Comparison of ENCODE assay signal across 13 mouse cellular contexts in the genomic region with DNA sequence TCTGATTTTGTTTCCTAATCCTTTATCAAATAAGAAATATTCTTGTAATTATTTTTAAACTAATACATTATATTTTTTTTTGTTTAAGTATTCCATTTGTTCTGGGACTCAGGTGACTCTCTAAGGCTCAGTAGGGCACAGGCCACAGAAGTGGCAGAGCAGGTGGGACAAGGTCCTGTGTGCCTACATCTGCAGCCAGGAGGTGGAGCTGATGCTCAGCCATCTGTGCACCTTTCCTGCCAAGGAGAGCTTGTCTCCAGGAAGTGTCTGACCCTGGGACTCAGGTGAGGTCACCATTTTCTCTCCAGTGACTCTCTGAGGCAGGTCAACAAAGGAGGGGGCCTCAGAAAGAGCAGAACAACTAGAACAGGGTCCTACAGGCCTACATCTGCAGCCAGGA.
A peak's percentile ranks its signal among the peaks of the same experiment; 100 is the strongest.
DNase-seq lines count a peak whose midpoint lies in the region; ATAC-seq and TF ChIP-seq lines count a peak whose summit lies in the region.
"Had no signal": no experiment of that assay in that cellular context is flagged by ENCODE, and none has a peak within 500 bp of the region (broad histone marks: within the 10 kb centered on the region; RNA-seq: fewer than 3 reads in every experiment).

No protein-coding gene starts in this region.

- no peaks in the 10 kb centered on the region for H3K9me3 ChIP-seq in embryonic facial prominence, embryonic 14.5 days (ENCODE audit: control insufficient read depth, low read length)
- no peaks in the 10 kb centered on the region for H3K9me3 ChIP-seq in embryonic facial prominence, embryonic 10.5 days
- H3K9me3 ChIP-seq in stomach, embryonic 15.5 days, result no peaks in the 10 kb centered on the region
- H3K9me3 ChIP-seq: forebrain, embryonic 13.5 days; heart, embryonic 13.5 days had no signal

- no peaks in the 10 kb centered on the region for H3K27me3 ChIP-seq in embryonic facial prominence, embryonic 14.5 days (replicated peaks; ENCODE audit: control insufficient read depth, insufficient read depth, low read length)
- no peaks in the 10 kb centered on the region for H3K27me3 ChIP-seq in embryonic facial prominence, embryonic 10.5 days (replicated peaks; ENCODE audit: low read depth, poor library complexity, severe bottlenecking)
- H3K27me3 ChIP-seq in Patski, result no peaks in the 10 kb centered on the region
- no peaks in the 10 kb centered on the region for H3K27me3 ChIP-seq in stomach, embryonic 15.5 days (replicated peaks)
- H3K27me3 ChIP-seq: forebrain, embryonic 13.5 days; heart, embryonic 13.5 days had no signal

- no peaks in the 10 kb centered on the region for H3K36me3 ChIP-seq in embryonic facial prominence, embryonic 14.5 days (ENCODE audit: control insufficient read depth, insufficient read depth, low read length)
- no peaks in the 10 kb centered on the region for H3K36me3 ChIP-seq in embryonic facial prominence, embryonic 10.5 days (replicated peaks)
- H3K36me3 ChIP-seq in stomach, embryonic 15.5 days, result no peaks in the 10 kb centered on the region
- H3K36me3 ChIP-seq: heart, embryonic 13.5 days had no signal

- H3K4me2 ChIP-seq in embryonic facial prominence, embryonic 14.5 days (ENCODE audit: low read depth, low read length), result no peak overlapping the region
- no peak overlapping the region for H3K4me2 ChIP-seq in stomach, embryonic 15.5 days
- H3K4me2 ChIP-seq: forebrain, embryonic 13.5 days; heart, embryonic 13.5 days had no signal

- in situ Hi-C loops in Patski (cut with MboI; ENCODE audit: low pct_unique_long_range_greater_than_20kb), result no loop called here

- CTCF ChIA-PET in Patski (lab: Charles Lee), result no interaction called here

- ATAC-seq in embryonic facial prominence, embryonic 14.5 days (ENCODE audit: low read depth), result peak; percentile 18; the same call in 1 of the 2 replicates
- ATAC-seq in Patski, result no peak
- peak; percentile 79 for ATAC-seq in stomach, embryonic 15.5 days (ENCODE audit: insufficient read depth, low FRiP score, low read depth)
- ATAC-seq in megakaryocyte progenitor cell, adult 5-6 weeks (replicated peaks; ENCODE audit: poor library complexity), result no peak
- ATAC-seq: forebrain, embryonic 13.5 days had no signal

- POLR2A ChIA-PET in Patski (lab: Charles Lee), result no interaction called here

- no peak overlapping the region for H3K9ac ChIP-seq in embryonic facial prominence, embryonic 14.5 days (ENCODE audit: low read depth, low read length)
- no peak overlapping the region for H3K9ac ChIP-seq in stomach, embryonic 15.5 days
- H3K9ac ChIP-seq: forebrain, embryonic 13.5 days; heart, embryonic 13.5 days had no signal

- DNase-seq in embryonic facial prominence, embryonic 14.5 days (ENCODE audit: low spot score), result peak; percentile 22
- DNase-seq in embryonic facial prominence, embryonic 10.5 days (ENCODE audit: low spot score), result no peak
- DNase-seq in lung, adult 18-20 months, result peak; percentile 3 to 6
- no peak for DNase-seq in lung, postnatal 25 days (ENCODE audit: low spot score)
- no peak for DNase-seq in Patski (ENCODE audit: low read depth, low spot score)
- no peak for DNase-seq in layer of hippocampus, adult 9-10 months (ENCODE audit: low spot score)
- DNase-seq: adrenal gland, adult 2 months; liver; thymus, postnatal 25 days had no signal

- peak; percentile 15 for TF ChIP-seq CTCF in Patski (IDR thresholded peaks at IDR 0.05)

- no peak overlapping the region for H3K4me3 ChIP-seq in embryonic facial prominence, embryonic 14.5 days (ENCODE audit: low read depth, low read length)
- no peak overlapping the region for H3K4me3 ChIP-seq in embryonic facial prominence, embryonic 10.5 days
- H3K4me3 ChIP-seq in stomach, embryonic 15.5 days (replicated peaks), result no peak overlapping the region
- H3K4me3 ChIP-seq: forebrain, embryonic 13.5 days; heart, embryonic 13.5 days had no signal

- H3K27ac ChIP-seq in embryonic facial prominence, embryonic 14.5 days (replicated peaks; ENCODE audit: low read depth, low read length), result no peak overlapping the region
- no peak overlapping the region for H3K27ac ChIP-seq in embryonic facial prominence, embryonic 10.5 days (replicated peaks)
- H3K27ac ChIP-seq in stomach, embryonic 15.5 days, result no peak overlapping the region
- H3K27ac ChIP-seq: forebrain, embryonic 13.5 days; heart, embryonic 13.5 days had no signal

- H3K4me1 ChIP-seq in embryonic facial prominence, embryonic 14.5 days (ENCODE audit: control insufficient read depth, insufficient read depth, low read length), result no peaks in the 10 kb centered on the region
- no peaks in the 10 kb centered on the region for H3K4me1 ChIP-seq in embryonic facial prominence, embryonic 10.5 days
- H3K4me1 ChIP-seq in stomach, embryonic 15.5 days, result no peaks in the 10 kb centered on the region
- H3K4me1 ChIP-seq: forebrain, embryonic 13.5 days; heart, embryonic 13.5 days had no signal

Comparison
In these comparisons a context has a peak if more than half of its experiments do, and no peak if none do; other contexts are left out.
1. DNase-seq: peak in embryonic facial prominence, embryonic 14.5 days (single experiment) and lung, adult 18-20 months (2 of 2); none in embryonic facial prominence, embryonic 10.5 days (single experiment), lung, postnatal 25 days (single experiment), Patski (single experiment) and layer of hippocampus, adult 9-10 months (single experiment).
2. ATAC-seq: peak in embryonic facial prominence, embryonic 14.5 days (single experiment) and stomach, embryonic 15.5 days (single experiment); none in Patski (single experiment) and megakaryocyte progenitor cell, adult 5-6 weeks (single experiment).